Mouse (Mus musculus): ENCODE measurements around the gene Camta1.

GRCm38 (mm10) chr4:151506701-151507100 lies 355.0 kb downstream of the Camta1 start:
- no peak for TF ChIP-seq GATA1 (IDR thresholded peaks at IDR 0.05; ENCODE audit: low read length)
- no peak for TF ChIP-seq TAL1 (IDR thresholded peaks at IDR 0.05; ENCODE audit: low read length)
